Mouse (Mus musculus) v-Abl transformed pro-B cells (cell line): ENCODE measurements at regions not wholly inside any gene's neighbourhood (a gene's known extent, or its start where the extent isn't known, plus 50 kb on each side); places are given as distances from the start of the nearest gene placed in this dataset.

ENCODE experiments used
- in situ Hi-C, 2 experiments: fragments of 400-800 bp; cut with MboI; formaldehyde crosslinking; loops; one replicate each; pipeline ENCODE4 v1.15.1; 2025; ENCODE audit not compliant: unreplicated experiment in 2 of 2

- in situ Hi-C loops = loop anchor here in 1 of 2 experiments (5.0 kb wide), 1 partner anchor 60 kb away; no protein-coding TSS in a partner anchor
Measured at GRCm38 (mm10) chr6:31222024-31222579, 176.4 kb upstream of the Mkln1 start.

GRCm38 (mm10) chr6:31227406-31227805 lies 171.1 kb upstream of the Mkln1 start:
- in situ Hi-C loops = no loop called here

GRCm38 (mm10) chr6:31228061-31228460 lies 170.5 kb upstream of the Mkln1 start:
- in situ Hi-C loops = no loop called here

DNA sequence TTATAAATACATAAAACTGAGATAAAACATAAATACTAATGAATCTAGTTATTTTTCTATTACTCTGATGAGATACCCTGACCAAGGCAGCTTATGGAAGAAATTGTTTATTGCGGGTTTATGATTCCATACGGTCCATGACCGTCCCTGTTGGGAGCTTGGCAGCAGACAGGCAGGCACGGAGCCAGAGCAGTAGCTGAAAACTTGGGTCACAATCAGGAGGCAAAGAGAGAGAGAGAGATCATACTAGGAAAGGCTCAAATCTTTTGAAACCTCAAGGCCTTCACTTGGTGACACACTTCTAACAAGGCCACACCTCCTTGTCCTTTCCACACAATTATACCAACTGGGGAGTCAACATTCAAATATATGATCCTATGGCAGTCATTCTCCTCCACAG lies 166.7 kb upstream of the Mkln1 start:
- in situ Hi-C loops = no loop called here

DNA sequence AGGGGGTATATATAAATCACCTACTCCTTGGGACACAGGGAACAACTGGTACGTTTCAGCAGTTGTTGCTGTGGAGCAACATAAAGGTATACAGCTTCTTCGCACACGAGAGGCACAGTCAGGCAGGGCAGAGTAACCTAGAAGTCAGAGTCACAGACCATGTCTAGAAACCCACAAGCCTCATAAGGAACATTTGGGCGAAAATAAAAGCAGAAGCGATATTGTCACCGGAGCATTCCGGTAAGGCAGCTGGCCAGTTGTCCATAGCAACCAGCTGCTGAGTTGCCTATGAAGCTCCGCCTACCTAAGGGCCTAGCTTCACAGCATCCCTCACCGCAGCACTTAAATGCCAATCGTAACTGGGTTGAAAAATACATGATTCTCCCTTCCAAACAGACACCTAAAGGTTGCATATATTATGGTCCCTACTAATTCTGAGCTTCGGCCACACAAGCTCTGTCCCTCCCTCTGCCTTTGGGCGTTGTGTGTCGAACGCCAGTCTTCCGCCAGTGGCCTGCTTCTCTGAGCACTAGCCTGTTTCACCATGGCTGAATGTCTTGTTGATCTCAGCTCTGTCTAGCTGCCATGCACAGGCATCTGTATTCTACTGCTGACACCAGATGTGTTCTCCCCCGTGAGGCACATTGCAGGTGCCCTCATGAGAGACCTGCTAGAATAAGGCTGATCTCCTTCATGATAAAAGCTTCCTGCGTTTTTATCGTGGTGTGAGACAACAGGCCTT lies 165.1 kb upstream of the Mkln1 start:
- in situ Hi-C loops = no loop called here

DNA sequence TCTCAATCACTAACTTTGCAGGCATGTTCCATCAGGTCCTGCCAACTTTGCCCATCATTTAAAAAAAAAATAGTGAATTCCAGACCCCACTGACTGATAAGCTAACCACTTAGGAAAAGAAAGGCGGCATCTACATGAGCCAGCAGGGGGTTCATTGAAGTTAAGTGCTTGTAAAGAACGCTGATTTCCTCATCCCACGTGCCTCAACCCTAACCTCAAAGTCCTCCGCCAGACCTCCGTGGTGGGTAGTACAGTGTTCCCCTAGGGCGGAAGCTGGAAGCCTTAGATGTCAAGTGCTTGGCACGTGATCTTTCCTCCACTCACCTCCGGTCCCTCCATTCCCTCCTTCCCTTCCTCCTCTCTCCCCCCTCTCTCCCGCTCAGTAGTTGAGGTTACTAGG lies 158.5 kb upstream of the Mkln1 start:
- in situ Hi-C loops = no loop called here

DNA sequence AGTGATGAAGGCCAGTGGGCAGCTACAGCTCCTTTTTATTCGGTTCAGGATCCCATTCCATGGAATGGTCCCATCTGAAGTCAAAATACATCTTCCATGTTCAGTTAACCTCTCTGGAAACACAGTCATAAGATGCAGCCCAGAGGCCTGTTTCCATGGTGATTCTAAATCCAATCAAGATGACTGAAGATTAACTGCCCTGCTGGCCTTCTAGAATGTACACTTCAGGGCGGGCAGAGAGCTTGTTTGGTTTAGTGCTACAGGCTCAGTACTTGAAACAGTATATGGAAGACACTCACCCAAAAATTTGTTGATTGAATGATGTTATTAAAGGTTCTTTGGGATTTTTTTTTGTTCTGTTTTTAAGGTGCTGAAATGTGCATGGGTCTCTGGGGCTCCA lies 148.0 kb upstream of the Mkln1 start:
- in situ Hi-C loops = no loop called here

- in situ Hi-C loops = no loop called here
Measured at GRCm38 (mm10) chr6:31253251-31253935, 145.1 kb upstream of the Mkln1 start.

- in situ Hi-C loops = no loop called here
Measured at GRCm38 (mm10) chr6:31260645-31261345, 137.7 kb upstream of the Mkln1 start.

DNA sequence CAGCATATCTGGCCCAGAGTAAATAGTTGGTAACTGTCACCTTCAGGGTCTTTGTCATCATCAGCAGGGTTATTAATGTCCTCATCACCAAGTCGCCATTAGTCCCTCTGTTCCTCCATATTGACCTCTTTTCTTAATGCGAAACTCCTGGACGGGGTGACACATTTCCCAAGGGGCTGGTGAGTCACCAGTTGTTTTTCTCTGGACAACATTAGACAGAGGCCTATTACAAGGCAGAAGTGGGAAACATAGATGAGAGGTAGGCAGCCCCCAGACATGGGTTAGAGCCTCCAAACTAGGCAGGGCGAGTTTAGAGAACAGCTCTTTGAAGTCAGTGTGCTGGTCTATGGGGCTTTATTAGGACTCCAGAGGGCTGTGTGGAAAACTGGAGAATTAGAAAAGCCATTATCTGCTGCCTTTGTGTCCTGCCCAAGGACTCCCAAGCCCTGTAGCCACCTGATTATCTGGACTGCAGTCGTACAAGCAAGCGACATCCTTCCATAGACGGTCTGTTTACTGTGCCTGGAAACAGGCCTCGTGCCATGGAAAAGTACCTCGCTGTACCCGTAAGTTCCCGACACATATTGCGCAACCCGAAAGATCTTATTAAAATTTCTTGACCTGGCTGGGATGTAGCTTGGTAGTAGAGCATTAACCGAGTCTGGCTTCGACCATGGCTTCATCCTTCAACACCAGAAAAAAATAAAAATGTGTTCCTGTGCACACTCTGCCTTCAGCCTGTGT lies 136.6 kb upstream of the Mkln1 start:
- in situ Hi-C loops = no loop called here

DNA sequence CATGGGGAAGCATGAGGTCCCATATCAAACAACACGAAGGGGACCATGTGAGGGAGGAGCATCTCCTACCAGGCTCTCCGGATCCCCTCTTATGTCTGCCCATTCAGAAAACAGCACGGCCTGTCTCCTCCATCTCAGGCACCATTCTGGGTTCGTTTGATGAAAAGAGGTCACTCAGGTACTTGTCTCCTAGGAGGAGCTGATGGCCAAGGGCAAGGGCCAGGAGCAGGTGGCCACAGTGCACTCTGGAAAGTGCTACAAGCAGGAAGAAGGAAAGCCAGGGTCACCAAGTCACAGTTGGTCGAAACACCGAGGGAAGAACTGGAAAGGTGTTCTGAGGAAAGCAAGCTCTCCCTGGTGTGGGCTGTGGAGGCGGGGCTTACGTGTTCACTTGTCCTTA lies 135.9 kb upstream of the Mkln1 start:
- in situ Hi-C loops = no loop called here

GRCm38 (mm10) chr6:31263821-31264220 lies 134.7 kb upstream of the Mkln1 start:
- in situ Hi-C loops = no loop called here

DNA sequence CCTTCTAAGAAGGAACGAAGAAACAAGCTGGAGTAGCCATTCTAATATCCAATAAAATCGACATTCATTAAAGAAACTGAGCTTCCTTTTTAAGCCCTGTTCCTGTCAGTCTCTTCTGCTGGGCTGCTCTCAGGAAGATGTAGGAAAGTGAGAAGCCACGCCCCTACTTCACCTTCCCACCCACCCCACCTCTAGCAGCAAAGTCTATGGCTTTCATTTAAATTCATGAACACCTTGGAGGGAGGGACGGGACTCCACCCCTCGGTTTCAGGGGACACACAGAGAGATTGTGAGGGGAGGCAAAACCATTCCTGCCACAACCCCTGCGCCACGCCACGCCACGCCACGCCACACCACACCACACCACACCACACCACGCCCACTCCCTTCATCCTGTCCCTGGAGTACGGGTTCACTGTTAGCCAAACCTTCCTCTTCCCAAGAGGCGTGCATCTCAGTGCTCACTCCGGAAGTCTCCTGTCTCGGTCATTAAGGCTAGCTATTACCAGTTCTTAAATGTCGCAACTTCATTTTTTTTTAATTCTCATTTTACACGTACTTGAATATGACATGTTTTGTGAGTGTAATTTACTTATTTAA lies 132.0 kb upstream of the Mkln1 start:
- in situ Hi-C loops = no loop called here

GRCm38 (mm10) chr6:31268057-31268456 lies 130.5 kb upstream of the Mkln1 start:
- in situ Hi-C loops = no loop called here

- in situ Hi-C loops = no loop called here
Measured at GRCm38 (mm10) chr6:31273816-31274215, 124.7 kb upstream of the Mkln1 start.

DNA sequence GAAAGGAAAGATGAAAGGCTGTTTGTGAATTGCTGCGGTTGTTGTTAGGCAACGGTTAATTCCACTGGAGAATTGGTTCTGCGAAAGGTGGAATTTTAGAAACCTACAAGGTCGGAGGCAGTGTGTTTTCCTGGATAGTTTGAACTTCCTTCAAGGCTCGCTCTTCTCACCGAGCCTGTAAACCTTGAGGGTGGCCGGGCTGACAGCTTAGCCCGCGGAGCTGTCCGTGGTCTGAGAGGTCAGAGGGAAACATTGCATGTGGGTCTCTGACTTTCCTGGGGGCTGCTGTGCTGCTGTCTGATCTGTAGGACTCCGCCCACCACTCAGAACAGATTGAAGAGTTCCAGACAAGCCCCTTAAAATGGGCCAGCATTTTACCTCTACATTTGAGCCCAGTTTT lies 124.3 kb upstream of the Mkln1 start:
- in situ Hi-C loops = no loop called here

DNA sequence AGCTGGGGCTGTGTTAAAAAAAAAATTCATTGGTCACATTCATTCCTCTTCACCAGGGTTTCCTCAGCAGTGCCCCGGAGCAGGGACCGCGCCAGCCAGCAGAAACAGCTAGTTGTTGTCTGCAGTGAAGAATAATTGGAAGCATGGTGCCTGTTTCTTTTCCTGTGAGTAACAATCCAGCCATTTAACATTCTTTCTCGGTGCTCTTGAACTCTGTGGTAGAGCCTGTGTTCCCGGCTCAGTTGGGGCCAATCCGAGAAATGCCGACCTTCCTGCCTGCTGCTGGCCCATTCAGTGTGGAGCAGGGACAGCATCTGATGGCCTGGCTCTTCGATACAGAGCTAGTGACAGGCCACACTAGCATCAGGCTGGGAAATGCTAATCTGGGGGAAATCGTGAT lies 120.7 kb upstream of the Mkln1 start:
- in situ Hi-C loops = no loop called here

- in situ Hi-C loops = loop anchor here in 1 of 2 experiments (5.0 kb wide), 1 partner anchor 62 kb away; no protein-coding TSS in a partner anchor
Measured at GRCm38 (mm10) chr6:31283973-31284372, 114.6 kb upstream of the Mkln1 start.

GRCm38 (mm10) chr6:31284390-31284789 lies 114.1 kb upstream of the Mkln1 start:
- in situ Hi-C loops = loop anchor here in 1 of 2 experiments (5.0 kb wide), 1 partner anchor 62 kb away; no protein-coding TSS in a partner anchor

DNA sequence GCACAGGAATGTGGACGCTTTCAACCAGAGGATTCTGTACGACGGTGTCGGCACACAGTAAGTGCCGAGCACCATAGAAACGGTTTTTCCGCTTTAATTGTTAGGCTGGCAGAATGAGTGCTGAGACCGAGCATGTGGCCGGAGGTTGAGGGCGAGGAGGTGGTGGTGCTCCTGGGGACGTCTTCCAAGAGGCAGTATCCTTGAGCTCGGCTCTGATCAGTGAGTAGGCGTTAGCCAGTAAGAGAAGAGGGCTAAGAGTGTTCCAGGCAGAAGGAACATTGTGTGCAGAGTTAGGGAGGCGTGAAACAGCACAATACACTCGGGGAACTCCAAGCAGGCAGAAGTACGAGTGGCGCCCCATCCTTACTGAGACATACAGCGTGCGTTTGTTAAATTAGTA lies 113.5 kb upstream of the Mkln1 start:
- in situ Hi-C loops = no loop called here
